Mouse (Mus musculus) stomach, postnatal 0 days (tissue): Measurements from ENCODE around the gene Fam189a1.

ENCODE experiments used
- CTCF ChIP-seq: IDR thresholded peaks from 2 replicates; pipeline ENCODE4 v1.5.1; 2016; ENCODE audit warnings: antibody characterized with exemption, low read depth, mild to moderate bottlenecking, moderate library complexity
- EP300 ChIP-seq: optimal IDR thresholded peaks from 2 replicates; pipeline ENCODE3; 2016; ENCODE audit warnings: antibody characterized with exemption

- no peak for TF ChIP-seq CTCF
- TF ChIP-seq EP300, result no peak
Measured at GRCm38 (mm10) chr7:64997743-64998142, 158.6 kb downstream of the Fam189a1 start.
